Mouse (Mus musculus): ENCODE data around the gene Slc4a4.

Slc4a4 gene

DNA sequence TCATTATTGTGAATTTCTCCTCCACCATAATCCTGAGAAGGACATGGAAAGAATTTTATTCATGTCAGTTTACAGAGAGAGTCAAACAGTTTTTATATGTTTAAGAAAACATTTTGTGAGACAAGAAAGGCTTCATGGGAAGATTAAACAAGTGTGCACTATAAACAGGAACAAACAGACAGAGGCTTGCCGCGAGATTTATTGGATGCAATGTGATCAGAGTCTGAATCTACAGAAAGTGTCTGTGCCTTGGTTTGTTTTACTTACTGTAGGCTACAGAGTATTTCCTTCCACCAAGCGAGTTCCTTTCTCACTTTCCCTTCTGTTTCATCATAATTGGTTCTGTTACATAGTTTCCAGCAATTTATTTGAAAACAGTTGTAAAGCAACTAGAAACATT lies 264.5 kb downstream of the Slc4a4 start:
- DNase-seq (ENCODE audit: low spot score), result no peak

DNA sequence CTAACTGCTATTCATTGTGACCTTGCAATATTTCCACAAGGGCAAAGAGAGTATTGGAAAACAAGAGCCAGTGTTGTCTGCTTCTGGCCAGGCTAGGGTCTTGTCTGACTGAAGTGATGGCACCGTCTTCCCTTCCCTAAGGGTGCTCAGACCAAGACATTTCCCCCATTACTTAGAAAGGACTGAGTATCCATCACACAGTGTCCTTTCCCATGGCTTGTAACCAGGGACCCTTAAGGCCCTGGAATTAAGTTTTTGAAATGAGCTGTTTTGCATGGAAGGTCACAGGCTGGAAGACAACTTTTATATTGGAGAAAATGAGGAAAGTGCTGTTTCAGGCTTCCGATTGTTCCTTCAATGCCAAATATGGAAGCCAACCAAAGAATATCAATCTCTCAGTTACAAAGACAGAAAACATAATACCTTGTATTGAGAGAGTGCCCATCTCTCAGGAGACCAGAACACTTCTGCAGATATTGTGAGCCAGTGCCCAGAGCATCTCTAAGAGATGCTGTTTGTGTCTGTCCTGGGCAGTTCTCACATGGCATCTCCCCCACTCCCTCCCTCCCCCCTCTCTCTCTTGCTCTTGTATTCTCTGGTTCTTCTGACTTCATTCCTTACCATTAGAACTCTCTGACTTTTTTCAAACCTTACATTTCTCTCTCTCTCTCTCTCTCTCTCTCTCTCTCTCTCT lies 284.6 kb downstream of the Slc4a4 start:
- DNase-seq (ENCODE audit: low spot score), result no peak

DNA sequence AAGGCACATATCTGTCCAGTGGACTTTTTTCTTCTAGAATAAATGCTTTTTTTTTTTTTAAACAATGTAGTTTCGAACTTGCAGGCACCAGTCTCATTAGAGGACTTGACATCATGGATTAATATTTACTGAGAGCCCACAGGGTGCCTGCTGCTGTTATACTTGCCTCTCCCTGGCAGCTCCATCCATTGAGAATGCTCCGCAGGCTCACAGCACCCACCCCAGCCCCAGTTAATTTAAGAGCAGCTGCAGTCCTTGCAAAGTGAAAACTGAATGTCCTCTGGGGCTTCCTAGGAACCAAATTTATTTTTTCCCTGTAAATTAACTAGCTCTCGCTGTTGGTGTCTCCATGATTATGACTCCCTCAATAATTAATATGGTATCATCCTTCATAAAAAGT lies 303.4 kb downstream of the Slc4a4 start:
- no peak for DNase-seq (ENCODE audit: low spot score)

DNA sequence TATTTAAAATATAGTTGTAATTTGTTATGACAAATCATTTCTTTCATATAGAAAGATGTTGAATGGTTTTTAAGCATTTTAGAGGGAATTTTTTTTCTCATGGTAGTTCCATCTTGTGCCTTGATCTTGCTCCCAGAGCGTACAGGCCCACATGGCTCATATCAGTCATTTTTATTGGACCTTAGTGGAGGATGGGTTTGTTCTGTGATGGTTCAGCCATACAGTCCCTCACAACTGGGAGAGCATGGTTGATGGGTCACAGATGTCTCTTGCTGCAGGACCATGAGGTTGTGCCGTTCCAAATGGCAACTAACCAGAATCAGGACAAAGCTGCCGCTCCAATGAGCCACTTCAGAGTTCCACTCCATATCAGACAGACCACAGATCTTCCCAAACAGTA lies 308.0 kb downstream of the Slc4a4 start:
- no peak for DNase-seq (ENCODE audit: low spot score)

DNA sequence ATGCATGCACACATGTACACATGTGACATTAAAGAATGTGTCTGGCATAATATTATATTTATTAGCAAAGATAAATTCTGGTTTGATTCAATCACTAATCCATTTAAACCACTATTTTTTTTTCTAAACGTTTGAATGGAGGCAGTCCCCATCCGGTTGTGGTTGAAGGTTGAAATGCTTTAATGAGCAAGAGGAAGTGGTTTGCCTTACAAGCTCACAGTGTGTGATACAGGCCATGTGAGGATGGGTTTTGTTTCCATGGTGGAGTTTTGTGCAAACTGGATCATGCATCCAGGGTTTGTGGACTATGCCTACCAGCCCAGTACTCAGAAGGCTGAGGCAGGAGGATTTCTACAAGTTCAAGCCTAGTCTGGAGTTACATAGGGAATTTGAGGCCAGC lies 311.9 kb downstream of the Slc4a4 start:
- no peak for DNase-seq (ENCODE audit: low spot score)

DNA sequence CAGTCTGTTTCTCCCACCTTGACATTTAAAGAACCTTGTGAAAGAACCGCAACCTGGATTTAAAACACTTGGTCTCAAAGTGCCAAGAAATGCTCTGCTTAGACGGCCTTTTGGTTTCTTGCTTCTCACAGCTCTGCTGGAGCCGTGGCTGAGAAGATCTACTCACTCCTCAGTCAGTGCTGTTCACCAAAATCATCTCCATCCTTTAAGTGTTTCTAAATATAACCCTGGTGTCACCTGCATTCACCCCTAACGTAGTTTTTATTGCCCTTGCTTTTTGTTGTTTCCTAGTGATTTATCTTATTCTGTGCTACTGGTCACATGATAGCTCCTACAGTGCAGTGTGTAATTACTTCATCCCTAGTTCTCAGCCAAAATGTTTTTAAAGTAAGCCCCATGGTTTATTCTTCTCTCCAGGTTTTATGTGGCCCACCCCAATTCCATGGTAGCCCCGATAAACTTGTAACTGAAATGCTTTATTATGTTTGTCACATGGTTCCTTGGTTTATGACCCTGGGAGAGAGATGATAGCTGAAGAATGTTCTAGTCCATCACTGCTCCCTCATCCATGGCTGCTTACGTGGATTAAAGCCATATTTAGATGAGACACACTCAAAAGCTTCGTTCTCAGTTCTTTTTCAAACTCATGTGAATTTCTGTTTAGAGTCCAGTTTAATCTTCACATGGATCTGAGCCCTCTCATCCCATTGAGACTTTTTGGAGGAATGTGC lies 323.5 kb downstream of the Slc4a4 start:
- no peak for DNase-seq (ENCODE audit: low spot score)

DNA sequence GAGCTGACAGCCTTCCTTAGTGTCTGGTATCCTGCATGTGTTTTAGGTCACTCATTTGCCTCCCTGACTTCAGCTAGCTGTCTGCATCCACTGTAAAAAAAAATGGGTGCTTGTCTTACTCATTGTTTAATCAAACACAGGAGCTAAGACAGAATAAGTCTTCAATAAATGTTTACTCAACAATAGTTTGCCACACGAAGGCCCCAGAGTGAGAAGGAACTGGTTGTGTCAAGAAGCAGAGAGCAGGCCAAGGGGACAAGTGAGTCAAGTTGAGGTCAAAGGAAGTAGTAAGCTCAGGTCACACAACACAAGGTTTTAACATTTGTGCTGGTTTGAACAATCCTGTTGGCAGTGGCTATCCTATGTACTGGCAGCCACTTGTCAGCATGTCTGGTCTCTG lies 324.4 kb downstream of the Slc4a4 start:
- no peak for DNase-seq (ENCODE audit: low spot score)

DNA sequence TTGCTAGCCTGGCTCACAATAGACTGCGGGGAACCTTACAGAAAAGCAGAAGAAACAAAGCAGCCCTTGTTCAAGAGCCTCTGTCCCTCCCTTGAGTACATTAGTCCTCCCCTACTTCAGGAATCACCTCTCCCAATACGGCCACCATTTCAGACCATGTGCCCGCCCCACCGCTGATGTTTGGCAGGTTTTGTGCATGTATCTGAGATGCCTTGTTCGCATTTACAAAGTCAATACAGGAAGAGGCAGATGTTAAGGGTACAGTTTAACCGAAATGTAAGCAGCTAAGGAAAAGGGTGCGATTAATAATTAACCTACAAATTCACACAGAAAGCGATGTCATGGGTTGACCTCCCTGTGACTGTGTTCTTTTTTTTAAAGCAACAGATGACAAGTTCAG lies 331.6 kb downstream of the Slc4a4 start:
- DNase-seq (ENCODE audit: low spot score), result no peak

DNA sequence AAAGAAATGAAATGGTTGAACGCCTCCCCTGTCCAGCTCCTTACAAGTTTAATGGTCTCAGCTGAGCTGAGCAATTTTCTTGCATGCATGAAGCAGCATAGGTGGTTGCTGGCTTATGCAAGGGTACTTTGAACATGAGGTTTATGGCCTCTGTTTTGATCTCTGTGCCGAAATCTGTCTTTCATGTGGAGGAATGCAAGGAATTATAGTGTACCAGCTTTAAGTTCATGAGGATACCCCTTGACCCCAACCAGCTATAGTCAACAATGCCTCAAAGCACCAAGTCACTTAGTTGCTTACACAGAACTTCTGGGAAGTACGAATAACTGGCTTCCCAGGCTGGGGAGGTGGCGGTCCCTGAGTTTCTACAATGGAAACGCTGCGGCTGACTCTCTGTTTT lies 332.1 kb downstream of the Slc4a4 start:
- DNase-seq (ENCODE audit: low spot score), result no peak

DNA sequence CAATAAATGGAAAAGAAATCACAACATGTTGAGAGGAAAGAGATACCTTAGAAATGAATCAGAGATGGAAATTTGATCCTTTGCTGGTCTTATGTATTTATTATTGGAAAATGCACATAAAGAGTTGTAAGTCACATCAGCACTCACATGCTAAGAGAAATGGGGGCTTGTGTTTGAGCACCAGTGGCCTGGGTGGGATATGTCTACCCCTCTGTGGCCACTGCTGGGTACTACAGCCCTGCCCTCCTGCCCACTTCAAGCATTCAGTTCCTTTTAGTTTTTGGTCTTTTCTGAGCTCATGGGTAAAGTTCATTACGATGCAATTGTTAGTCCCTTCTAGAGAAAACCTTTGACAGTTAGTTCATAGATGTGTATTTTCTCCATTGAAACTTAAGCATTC lies 335.0 kb downstream of the Slc4a4 start:
- peak; percentile 64 for DNase-seq (ENCODE audit: low spot score)

DNA sequence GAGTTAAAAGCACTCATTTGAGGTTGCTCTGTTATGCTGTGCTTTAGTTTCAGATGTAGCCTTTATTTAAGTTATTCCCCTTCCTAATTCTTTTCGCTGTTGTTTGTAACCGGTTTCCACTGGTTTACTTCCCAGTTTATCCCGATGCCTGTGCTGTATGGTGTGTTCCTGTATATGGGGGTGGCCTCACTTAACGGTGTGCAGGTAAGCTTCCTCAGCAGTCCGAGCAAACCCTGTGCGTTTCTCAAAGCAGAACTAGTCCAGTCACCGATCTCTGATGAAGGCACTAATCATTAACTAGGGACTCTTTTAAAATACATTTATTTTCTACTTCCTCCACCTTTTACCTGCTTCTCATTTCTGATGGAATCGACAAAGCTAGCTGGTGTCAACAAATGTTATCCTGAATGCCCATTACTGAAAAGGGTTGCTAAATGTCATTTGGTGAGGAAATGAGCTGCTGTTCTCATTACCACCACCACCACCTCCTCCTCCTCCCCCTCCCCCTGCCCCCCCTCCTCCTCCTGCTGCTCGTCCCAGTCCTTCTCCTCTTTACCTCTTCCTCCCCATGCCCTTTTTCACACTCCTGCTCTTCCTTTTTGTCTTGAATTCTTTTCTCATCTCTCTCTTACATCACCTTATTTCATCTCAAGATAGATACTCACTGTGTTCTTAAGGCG lies 336.6 kb downstream of the Slc4a4 start:
- DNase-seq (ENCODE audit: low spot score), result no peak

DNA sequence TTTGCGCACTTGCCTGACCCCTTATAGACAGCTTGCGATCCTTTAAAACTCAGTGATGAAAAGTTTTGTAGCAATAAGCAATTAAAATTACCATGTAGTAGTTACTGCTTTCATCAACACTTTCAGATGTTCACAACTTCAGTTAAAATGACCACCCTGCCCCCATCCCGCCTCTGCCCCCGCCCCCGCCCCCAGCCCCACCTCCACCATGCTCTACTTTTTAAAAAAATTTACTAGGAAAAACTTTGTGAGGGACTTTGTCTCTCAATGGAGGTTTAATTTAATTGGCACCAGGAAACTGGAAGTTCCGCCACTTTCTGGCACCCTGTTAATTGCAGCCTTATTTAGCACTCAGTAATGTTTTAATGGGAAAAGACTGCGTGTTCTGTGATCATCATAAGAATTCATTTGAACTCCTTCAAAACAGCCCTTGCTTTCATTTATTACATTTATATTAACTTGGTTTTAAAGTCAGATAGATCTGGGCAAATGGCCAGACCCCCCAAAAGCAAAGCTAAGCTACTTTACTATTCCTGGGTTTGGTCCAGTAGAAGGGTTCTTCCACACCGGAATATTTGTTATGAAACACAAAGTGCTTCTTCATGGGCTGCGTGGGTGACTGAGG lies 337.2 kb downstream of the Slc4a4 start:
- DNase-seq (ENCODE audit: low spot score), result no peak

DNA sequence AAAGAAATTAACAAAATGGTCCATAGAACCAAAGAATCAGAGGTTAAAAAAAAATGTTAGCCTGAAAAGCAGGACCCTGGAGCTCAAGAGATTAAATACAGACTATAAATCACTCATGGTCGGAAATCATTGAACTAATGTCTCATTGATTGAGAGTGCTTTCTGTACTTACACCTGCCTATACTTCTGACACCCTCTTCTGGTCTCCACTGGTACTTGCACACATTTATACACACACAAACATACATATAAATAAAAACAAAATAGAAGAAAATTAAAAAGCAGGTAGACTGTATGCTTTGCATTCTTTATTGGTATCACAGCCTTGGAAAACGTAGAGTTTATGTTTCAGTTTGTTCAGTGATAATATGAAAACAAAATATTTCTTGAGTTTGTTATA lies 341.3 kb downstream of the Slc4a4 start:
- DNase-seq (ENCODE audit: low spot score), result no peak

DNA sequence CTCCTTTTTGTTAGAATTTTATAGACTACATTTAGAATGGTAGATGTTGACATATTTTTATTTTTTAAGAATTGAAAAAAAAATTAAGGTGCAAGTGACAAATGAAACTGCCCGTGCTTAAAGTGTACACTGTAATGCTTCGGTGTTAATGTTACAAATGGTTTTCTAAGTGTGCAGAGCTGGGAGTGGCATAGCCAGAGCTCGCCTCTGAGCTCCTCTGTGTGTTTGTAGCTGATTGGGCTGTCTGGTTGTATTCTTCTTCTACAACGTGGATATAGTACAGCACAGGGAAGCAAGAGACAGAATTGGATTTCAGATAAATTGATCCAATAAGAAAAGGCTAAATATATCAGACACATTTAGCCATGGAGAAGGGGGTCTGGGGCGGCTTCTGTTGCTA lies 343.0 kb downstream of the Slc4a4 start:
- no peak for DNase-seq (ENCODE audit: low spot score)

DNA sequence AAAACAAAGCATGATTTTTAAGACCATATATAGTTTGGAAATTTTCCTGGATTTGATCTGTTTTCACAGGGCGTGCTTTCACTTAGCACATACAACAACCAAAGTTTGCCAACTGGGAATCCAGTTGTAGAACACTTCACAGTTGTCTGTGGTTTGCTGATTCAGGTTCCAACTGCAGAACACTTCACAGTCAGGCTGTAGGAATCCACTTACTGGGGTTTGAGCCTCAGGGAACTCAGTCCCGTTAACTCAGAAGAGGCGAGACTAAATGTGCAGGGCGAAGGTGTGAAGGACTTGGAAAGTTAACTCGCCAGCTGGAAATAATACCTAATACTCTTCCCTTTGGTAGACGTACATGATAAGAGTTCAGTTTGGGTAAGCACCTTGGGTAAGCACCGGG lies 345.7 kb downstream of the Slc4a4 start:
- DNase-seq (ENCODE audit: low spot score), result no peak

DNA sequence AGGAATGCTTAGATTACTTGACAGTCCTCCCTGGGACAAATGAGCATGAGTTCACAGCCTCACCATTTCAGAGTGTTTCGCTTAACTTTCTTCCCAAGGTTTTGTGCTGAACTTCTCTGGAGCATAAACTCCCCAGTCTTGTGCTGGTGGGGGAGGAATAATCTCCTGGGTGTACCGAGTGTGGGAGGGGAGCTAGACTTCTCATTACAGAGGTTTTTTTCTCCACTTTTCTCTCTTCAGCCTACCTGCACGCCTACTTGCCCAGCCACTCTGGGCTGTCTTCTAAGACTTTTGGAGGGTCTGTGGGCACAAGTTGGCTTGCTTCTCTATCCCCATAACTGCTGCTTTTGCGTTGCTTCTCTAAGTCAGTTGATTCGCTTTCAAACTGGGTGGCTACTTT lies 365.2 kb downstream of the Slc4a4 start:
- DNase-seq (ENCODE audit: low spot score), result no peak

DNA sequence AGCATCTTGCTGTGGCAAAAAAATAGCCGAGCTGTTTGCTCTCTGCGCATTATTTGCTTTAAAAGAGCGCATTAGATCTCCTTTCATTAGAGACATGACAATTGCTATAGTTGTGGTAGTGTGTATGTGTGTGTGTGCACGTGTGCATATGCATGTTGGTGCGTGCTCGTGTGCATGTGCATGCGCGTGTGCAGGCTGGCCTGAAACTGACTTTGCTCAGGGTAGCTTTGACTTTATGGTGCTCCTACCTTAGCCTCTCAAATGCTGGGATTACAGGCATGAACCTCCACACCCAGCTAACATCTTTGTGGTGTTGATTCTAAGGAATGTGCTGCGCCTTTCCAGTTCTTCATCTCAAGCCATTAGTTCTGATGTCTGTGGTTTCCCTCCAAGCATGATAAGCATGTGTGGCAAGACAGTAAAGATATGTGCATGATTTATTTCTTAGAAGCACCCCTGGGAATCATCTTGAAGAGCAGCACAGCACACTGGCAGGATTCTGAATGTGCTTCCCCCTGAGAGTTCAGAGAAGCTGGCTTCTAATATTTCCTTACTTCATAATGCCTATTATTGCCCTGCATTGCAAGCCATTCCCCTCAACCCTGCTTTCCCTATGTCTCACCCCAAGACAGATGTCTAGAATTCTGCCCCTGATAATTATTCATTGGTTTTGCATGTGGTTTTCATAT lies 373.3 kb downstream of the Slc4a4 start:
- no peak for DNase-seq (ENCODE audit: low spot score)

DNA sequence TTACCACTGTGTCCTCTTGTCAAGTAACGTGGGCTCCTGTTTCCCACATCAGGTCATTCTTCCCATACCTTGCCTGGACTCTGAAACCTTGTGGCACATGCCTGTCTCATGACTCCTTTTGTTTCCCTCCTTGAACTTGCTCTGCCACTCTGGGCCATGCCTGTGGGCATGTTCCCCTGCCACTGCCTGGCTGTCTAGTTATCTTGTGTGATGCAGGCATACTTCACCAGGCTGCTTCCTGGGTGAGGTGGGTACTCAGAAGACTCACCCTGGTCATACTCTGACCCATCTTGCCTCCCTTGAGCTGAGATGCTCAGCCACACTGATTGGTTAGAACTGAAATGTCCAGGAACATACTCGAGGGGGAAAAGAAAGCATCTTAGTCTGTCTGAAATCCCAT lies 390.4 kb downstream of the Slc4a4 start:
- no peak for DNase-seq (ENCODE audit: low spot score)

DNA sequence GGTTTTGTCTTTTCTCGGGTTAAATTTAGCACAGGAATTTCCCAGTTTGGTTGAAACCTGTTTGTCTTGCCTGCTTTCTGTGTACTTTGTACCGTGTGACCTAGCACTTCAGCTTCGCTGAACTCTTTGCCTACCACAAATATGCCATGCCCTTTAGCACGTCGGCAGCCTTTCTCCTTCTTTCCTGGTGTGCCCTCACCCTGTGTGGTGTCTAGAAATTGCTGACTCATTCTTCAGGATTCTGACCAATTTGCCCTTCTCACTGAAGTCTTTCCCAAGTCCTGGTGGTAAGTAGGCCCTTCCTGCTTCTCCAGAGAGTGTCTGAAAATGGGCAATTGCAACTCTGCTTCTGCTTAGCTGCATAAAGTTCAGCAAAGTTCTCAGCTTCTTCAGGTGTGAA lies 391.0 kb downstream of the Slc4a4 start:
- no peak for DNase-seq (ENCODE audit: low spot score)

DNA sequence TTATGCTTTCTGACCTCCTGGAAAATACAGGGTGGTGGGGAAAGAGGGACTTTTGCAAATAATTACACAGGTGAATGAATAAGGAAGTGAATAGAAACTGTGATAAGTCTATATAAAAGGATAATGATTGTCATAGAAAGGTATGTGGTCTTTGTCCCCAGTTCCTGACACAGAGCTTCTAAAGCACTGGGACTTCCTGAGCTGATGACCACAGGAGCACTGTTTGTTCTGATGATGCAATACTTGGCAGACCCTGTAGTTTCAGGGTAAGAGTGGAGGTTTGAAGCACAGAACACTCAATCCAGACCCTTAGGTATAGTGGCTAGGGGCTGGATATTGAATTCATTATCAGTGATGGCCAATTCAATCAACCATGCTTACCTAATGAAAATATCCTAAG lies 391.7 kb downstream of the Slc4a4 start:
- no peak for DNase-seq (ENCODE audit: low spot score)

DNA sequence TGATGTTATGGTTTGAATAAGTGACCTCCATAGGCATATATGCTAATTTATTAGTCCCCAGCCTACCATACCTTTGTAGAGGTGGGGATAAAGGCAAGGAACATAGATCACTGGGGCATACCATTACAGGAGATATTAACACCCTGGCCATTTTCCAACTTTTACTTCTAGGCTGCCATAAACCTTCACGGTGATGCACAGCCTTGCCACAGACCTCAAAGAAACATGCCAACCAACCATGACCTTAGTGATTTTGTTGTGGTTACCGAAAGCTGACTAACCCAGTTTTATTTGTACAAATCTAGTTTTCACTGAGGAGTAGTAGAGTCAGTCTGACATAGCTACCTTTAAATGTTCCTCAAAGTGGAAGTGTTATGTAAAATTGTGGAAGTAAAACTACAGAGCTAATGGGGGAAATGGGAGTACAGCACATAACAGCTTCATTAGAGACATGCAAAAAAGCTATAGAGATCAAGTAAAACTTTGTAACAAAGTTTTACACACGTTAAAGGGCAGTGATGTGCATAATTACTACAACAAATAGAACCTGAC lies 393.8 kb downstream of the Slc4a4 start:
- DNase-seq (ENCODE audit: low spot score), result no peak
